Mouse (Mus musculus) intestine, embryonic 15.5 days (tissue): ENCODE measurements at regions not wholly inside any gene's neighbourhood (a gene's known extent, or its start where the extent isn't known, plus 50 kb on each side); places are given as distances from the start of the nearest gene placed in this dataset.

Source experiments
- ATAC-seq: fragments of 200-750 bp; cut with Nextera tagmentation; 2 replicates; pipeline ENCODE4 v1.8.0; 2017; ENCODE audit warnings: moderate TSS enrichment, moderate library complexity
- H3K27ac ChIP-seq: fragments of 300-500 bp; sonication (generic); 2 replicates; pipeline ENCODE4 v1.5.1; 2015; ENCODE audit warnings: mild to moderate bottlenecking, inconsistent platforms
- H3K27me3 ChIP-seq: fragments of 300-500 bp; sonication (generic); replicated peaks from 2 replicates; pipeline ENCODE4 v1.6.1; 2015; ENCODE audit warnings: inconsistent platforms
- H3K36me3 ChIP-seq: fragments of 300-500 bp; sonication (generic); 2 replicates; pipeline ENCODE4 v1.6.1; 2015; ENCODE audit warnings: inconsistent platforms
- H3K4me1 ChIP-seq: fragments of 300-500 bp; sonication (generic); replicated peaks from 2 replicates; pipeline ENCODE4 v1.6.1; 2015; ENCODE audit warnings: inconsistent platforms
- H3K4me2 ChIP-seq: fragments of 300-500 bp; sonication (generic); replicated peaks from 2 replicates; pipeline ENCODE4 v1.6.1; 2015; ENCODE audit warnings: mild to moderate bottlenecking, inconsistent platforms
- H3K4me3 ChIP-seq: fragments of 300-500 bp; sonication (generic); replicated peaks from 2 replicates; pipeline ENCODE4 v1.5.1; 2015; ENCODE audit warnings: inconsistent platforms
- H3K9ac ChIP-seq: fragments of 300-500 bp; sonication (generic); 2 replicates; pipeline ENCODE4 v1.6.1; 2015; ENCODE audit warnings: inconsistent platforms
- H3K9me3 ChIP-seq: fragments of 300-500 bp; sonication (generic); 2 replicates; pipeline ENCODE4 v1.6.1; 2016; ENCODE audit warnings: inconsistent platforms
- WGBS: fragments of 180-500 bp; shearing (Covaris S2); methylation state at CpG from one replicate; pipeline ENCODE4 v1.1.7; 2015; 5-methylcytosine and 5-hydroxymethylcytosine counted together

DNA sequence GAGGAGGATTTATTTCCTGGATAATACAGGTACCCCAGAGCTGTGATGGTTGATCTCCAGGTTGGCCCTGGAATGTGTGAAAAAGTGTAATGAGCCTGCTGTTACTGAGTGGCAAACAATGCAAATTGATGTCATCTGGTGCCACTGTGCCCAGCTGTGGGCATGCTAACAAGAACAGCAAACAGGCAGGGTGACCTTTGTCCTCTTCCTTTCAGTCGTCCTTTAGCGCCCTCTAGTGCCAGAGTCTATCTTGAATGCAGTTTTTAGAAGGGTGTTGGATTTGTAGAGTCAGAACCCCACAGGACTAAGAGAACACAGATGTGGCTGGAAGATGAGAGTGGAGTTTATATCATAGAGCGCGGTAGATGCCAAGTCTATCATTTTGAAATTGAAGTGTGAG is 164.3 kb downstream of the Sdhaf3 start:
- WGBS = 28% methylated on average over 4 of the region's 4 CpGs
- Histone ChIP-seq H3K27me3 (no peaks in the 10 kb centered on the region), H3K9me3 (no peaks in the 10 kb centered on the region), H3K4me3 (no peak overlapping the region), H3K27ac (no peak overlapping the region), H3K4me1 (no peaks in the 10 kb centered on the region), H3K36me3 (no peaks in the 10 kb centered on the region), H3K4me2 (no peak overlapping the region), H3K9ac (no peak overlapping the region)
- peak; percentile 63 for ATAC-seq

GRCm38 (mm10) chr6:7133042-7133441 is 177.2 kb downstream of the Sdhaf3 start:
- WGBS = 94% methylated on average over 11 of the region's 11 CpGs
- H3K27me3 ChIP-seq = no peaks in the 10 kb centered on the region
- H3K4me1 ChIP-seq = no peaks in the 10 kb centered on the region
- H3K4me3 ChIP-seq = no peak overlapping the region
- no peak overlapping the region for H3K9ac ChIP-seq
- no peak overlapping the region for H3K4me2 ChIP-seq
- no peaks in the 10 kb centered on the region for H3K36me3 ChIP-seq
- no peak overlapping the region for H3K27ac ChIP-seq
- no peak for ATAC-seq
- no peaks in the 10 kb centered on the region for H3K9me3 ChIP-seq

DNA sequence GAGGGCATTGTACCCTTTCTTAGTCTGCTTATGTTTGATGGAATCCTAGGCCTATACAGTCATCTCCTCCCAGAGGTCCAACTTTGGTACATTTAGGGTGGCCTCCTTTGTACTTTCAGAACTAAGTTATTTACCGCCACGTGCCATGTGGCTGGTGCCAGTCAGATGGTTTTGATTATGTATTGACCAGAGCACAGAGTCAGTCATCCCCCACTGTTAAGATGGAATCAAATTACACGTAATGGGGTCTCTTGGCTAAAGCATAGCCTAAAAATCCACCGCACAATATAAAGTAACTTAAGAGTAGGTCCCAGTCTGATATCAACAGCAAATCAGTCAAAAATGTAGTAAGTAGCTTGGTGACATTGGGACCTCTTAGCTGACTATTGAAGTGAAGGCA is 178.3 kb downstream of the Sdhaf3 start:
- no peak for ATAC-seq
- no peak overlapping the region for H3K27ac ChIP-seq

GRCm38 (mm10) chr6:7134888-7135287 is 179.1 kb downstream of the Sdhaf3 start:
- H3K9me3 ChIP-seq = no peaks in the 10 kb centered on the region
- no peaks in the 10 kb centered on the region for H3K4me1 ChIP-seq
- H3K9ac ChIP-seq = no peak overlapping the region
- ATAC-seq = no peak
- no peak overlapping the region for H3K4me3 ChIP-seq
- no peak overlapping the region for H3K4me2 ChIP-seq
- no peaks in the 10 kb centered on the region for H3K27me3 ChIP-seq
- no peaks in the 10 kb centered on the region for H3K36me3 ChIP-seq
- no peak overlapping the region for H3K27ac ChIP-seq
- 91% methylated on average over 1 of the region's 1 CpGs for WGBS

More for the DNA sequence above, 178.3 kb downstream of the Sdhaf3 start:
- WGBS = 85% methylated on average over 4 of the region's 4 CpGs
- no peak overlapping the region for H3K4me3 ChIP-seq
- no peaks in the 10 kb centered on the region for H3K27me3 ChIP-seq
- no peaks in the 10 kb centered on the region for H3K9me3 ChIP-seq
- H3K4me2 ChIP-seq = no peak overlapping the region
- no peak overlapping the region for H3K9ac ChIP-seq
- H3K4me1 ChIP-seq = no peaks in the 10 kb centered on the region
- H3K36me3 ChIP-seq = no peaks in the 10 kb centered on the region

DNA sequence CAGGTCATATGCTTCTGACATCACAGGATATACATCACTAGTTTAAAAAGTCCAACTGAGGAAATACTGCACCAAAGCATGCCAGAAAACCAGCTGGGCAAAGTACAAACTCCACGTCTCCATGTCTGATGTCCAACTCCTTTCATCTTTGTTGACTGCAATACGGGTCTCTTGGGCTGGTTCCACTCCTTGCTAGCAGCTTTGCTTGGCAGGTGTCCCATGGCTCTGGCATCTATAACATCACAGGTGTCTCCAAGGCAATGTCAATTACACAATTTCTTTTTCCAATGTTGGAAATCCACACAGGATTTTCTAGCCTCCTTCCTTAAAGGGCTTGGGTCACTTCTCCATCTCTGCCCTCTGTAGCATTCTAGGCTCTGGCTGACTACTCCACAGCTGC is 225.9 kb downstream of the Sdhaf3 start:
- no peak overlapping the region for H3K4me2 ChIP-seq
- no peaks in the 10 kb centered on the region for H3K4me1 ChIP-seq
- H3K9me3 ChIP-seq = no peaks in the 10 kb centered on the region
- ATAC-seq = no peak
- H3K4me3 ChIP-seq = no peak overlapping the region
- no peak overlapping the region for H3K27ac ChIP-seq
- H3K9ac ChIP-seq = no peak overlapping the region
- H3K36me3 ChIP-seq = no peaks in the 10 kb centered on the region
- no peaks in the 10 kb centered on the region for H3K27me3 ChIP-seq
- 78% methylated on average over 2 of the region's 2 CpGs for WGBS

DNA sequence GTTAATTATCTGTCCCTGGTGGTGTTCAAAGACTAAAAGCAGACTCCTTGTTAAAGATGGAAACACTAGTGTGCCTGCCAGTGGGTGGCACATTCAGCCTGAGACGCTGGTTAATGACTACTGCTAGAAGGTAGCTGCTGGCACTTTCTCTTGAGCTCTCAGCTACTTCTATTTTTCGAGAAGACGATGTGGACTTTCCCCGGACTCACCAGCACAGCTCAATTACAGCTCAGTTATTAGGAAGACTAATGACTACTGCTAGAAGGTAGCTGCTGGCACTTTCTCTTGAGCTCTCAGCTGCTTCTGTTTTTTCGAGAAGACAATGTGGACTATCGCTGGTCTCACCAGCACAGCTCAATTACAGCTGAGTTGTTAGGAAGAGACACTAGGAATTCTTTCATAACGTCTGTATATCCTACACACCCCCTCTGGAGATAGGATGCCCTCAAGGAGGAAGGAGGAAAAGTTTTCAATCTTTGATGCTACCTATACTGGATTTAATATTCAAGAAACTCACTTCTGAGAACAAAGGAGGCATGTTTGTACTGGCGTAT is 243.3 kb downstream of the Sdhaf3 start:
- Histone ChIP-seq H3K9ac (no peak overlapping the region), H3K4me3 (no peak overlapping the region), H3K4me1 (no peaks in the 10 kb centered on the region), H3K36me3 (no peaks in the 10 kb centered on the region), H3K9me3 (no peaks in the 10 kb centered on the region), H3K27me3 (no peaks in the 10 kb centered on the region), H3K27ac (no peak overlapping the region), H3K4me2 (no peak overlapping the region)
- 65% methylated on average over 8 of the region's 8 CpGs for WGBS
- no peak for ATAC-seq

DNA sequence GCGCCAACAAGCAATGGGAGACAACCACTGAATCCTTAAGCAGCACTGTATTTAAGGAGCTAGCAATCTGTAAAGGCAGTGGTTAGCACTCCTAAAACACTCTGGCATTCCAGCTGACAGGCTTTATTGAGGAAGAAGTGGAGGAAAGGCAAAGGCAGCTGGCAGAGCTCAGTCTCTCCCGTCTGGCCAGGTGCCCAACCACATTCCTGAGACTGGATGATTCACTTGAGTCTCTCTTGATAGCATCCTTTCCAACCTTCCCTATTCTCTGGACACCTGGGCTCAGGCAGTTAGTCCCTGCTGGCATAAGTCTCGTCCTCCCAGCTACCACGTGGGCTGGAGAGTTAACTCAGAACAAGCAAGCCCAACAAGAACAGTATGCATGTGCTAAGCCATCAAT is 260.1 kb downstream of the Sdhaf3 start:
- no peak for ATAC-seq
- H3K27ac ChIP-seq = no peak overlapping the region
- H3K4me2 ChIP-seq = no peak overlapping the region
- 45% methylated on average over 4 of the region's 4 CpGs for WGBS
- H3K36me3 ChIP-seq = no peaks in the 10 kb centered on the region
- H3K4me3 ChIP-seq = no peak overlapping the region
- no peak overlapping the region for H3K9ac ChIP-seq
- no peaks in the 10 kb centered on the region for H3K9me3 ChIP-seq
- H3K4me1 ChIP-seq = 0 out of 2 replicates have a peak, but pooled peaks cover 3% of the 10 kb centered on the region
- no peaks in the 10 kb centered on the region for H3K27me3 ChIP-seq

DNA sequence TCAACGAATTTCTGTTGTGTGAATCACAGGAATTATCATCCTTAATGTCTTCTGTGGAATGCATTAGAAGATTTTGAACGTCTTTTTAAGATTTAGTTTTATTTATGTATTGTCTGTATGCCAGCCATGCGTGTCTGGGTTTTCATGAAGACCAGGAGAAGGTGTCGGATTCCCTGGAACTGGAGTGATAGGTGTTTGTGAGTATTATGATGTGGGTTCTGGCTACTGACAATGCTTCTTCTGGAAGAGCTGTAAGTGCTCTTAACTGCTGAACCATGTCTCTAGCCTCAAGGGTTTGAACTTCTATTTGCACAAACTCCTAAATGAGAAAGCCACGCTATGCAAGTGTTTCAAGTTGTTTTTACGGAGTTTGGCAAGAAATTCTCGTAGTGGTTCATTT is 296.5 kb downstream of the Sdhaf3 start:
- no peaks in the 10 kb centered on the region for H3K27me3 ChIP-seq
- H3K27ac ChIP-seq = no peak overlapping the region
- no peak overlapping the region for H3K4me2 ChIP-seq
- H3K4me1 ChIP-seq = no peaks in the 10 kb centered on the region
- no peaks in the 10 kb centered on the region for H3K36me3 ChIP-seq
- H3K9ac ChIP-seq = no peak overlapping the region
- H3K4me3 ChIP-seq = no peak overlapping the region
- no peaks in the 10 kb centered on the region for H3K9me3 ChIP-seq
- ATAC-seq = no peak
- 51% methylated on average over 7 of the region's 7 CpGs for WGBS

DNA sequence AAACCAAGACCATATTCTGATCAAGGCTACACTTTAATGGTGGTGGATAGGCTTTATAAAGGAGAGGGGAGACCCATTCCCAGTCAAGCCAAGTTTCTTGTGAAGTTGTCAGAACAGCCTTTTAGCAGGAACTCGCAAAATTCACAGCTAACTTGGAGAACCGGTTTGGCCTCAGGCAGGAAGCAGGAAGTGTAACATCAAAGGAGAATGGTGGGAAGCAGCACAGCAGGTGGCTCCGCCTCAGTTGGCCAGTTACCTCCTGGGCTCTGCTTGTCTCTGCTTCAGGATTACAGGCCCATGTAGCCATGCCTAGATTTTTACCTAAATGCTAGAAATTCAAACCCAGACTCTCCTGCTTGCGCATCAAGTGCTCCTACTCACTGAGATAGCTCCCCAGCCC is 277.2 kb upstream of the Tac1 start:
- ATAC-seq = no peak
- WGBS = 40% methylated on average over 4 of the region's 4 CpGs
- Histone ChIP-seq H3K4me1 (no peaks in the 10 kb centered on the region), H3K9me3 (no peaks in the 10 kb centered on the region), H3K4me2 (no peak overlapping the region), H3K36me3 (no peaks in the 10 kb centered on the region), H3K27me3 (no peaks in the 10 kb centered on the region), H3K9ac (no peak overlapping the region), H3K27ac (no peak overlapping the region), H3K4me3 (no peak overlapping the region)

- Histone ChIP-seq H3K36me3 (no peaks in the 10 kb centered on the region), H3K4me3 (no peak overlapping the region), H3K9ac (no peak overlapping the region), H3K4me2 (no peak overlapping the region), H3K27ac (no peak overlapping the region), H3K9me3 (no peaks in the 10 kb centered on the region), H3K4me1 (no peaks in the 10 kb centered on the region), H3K27me3 (no peaks in the 10 kb centered on the region)
- whole genome bisulfite sequencing = 69% methylated on average over 1 of the region's 1 CpGs
- no peak for ATAC-seq
These were observed 247.7 kb upstream of the Tac1 start for GRCm38 (mm10) chr6:7306956-7307355.

- Histone ChIP-seq H3K4me1 (no peaks in the 10 kb centered on the region), H3K27ac (no peak overlapping the region), H3K9me3 (no peaks in the 10 kb centered on the region), H3K4me2 (no peak overlapping the region), H3K4me3 (no peak overlapping the region), H3K36me3 (no peaks in the 10 kb centered on the region), H3K9ac (no peak overlapping the region), H3K27me3 (no peaks in the 10 kb centered on the region)
- 86% methylated on average over 3 of the region's 3 CpGs for WGBS
- ATAC-seq = no peak
These were observed 241.2 kb upstream of the Tac1 start for GRCm38 (mm10) chr6:7313496-7313895.

DNA sequence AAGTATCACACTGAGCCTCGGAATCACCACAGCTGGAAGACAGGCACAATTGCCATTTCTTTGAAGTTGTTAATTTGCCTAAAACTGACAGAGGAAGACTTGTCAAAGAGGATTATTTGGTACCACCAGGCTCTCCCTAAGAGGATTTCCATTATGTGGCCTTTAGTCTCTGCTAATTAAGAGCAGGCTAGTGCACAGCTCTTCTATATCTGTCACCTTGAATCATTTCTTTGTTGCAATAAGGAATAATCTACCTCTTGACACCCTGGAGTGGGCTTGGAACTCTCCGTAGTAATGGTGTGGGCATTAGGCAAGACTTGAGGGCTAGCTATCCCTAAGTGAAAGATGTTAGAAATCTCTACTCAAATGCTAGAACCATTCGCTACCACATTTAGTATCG is 227.7 kb upstream of the Tac1 start:
- H3K9me3 ChIP-seq = no peaks in the 10 kb centered on the region
- H3K9ac ChIP-seq = no peak overlapping the region
- H3K27ac ChIP-seq = no peak overlapping the region
- no peaks in the 10 kb centered on the region for H3K36me3 ChIP-seq
- no peak overlapping the region for H3K4me2 ChIP-seq
- 63% methylated on average over 4 of the region's 4 CpGs for WGBS
- H3K4me1 ChIP-seq = no peaks in the 10 kb centered on the region
- no peak for ATAC-seq
- no peaks in the 10 kb centered on the region for H3K27me3 ChIP-seq
- no peak overlapping the region for H3K4me3 ChIP-seq

DNA sequence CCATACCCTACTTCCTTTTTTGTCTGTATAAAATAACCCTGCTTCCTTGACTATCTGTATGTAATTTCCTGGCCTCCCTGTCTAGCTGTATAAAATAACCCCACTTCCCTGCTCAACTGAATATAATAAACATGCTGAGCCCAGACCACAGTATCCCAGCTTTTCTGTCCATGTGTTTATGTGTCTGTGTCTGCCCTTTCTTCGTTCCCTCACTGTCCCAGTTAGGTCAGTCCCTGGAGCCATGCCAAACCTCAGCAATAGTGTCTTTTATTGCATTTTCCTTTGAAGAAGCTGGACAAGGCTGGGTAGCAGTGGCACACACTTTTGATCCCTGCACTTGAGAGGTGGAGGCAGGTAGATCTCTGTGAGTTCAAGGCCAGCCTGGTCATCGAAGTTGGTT is 198.0 kb upstream of the Tac1 start:
- no peak overlapping the region for H3K4me2 ChIP-seq
- H3K9ac ChIP-seq = no peak overlapping the region
- H3K9me3 ChIP-seq = no peaks in the 10 kb centered on the region
- no peaks in the 10 kb centered on the region for H3K4me1 ChIP-seq
- no peaks in the 10 kb centered on the region for H3K27me3 ChIP-seq
- no peak for ATAC-seq
- H3K27ac ChIP-seq = no peak overlapping the region
- H3K4me3 ChIP-seq = no peak overlapping the region
- WGBS = 52% methylated on average over 2 of the region's 2 CpGs
- no peaks in the 10 kb centered on the region for H3K36me3 ChIP-seq
